Comparison of ENCODE assay signal across 20 mouse cellular contexts in genomic region chr3:107968724-107969395, GRCm38 (mm10). TPM values are rescaled to one million over a fixed set of nuclear protein-coding genes. Genes with fewer than 3 reads are reported as not detected.
DNase-seq lines count a peak whose midpoint lies in the region; ATAC-seq and TF ChIP-seq lines count a peak whose summit lies in the region.
"Had no signal": no experiment of that assay in that cellular context is flagged by ENCODE, and none has a peak within 500 bp of the region (broad histone marks: within the 10 kb centered on the region; RNA-seq: fewer than 3 reads in every experiment).

TSS of gene Gstm3 (minus strand) at chr3:107969283.

- H3K9me3 ChIP-seq in forebrain, embryonic 11.5 days (ENCODE audit: control insufficient read depth, low read length), result no peaks in the 10 kb centered on the region
- H3K9me3 ChIP-seq in forebrain, postnatal 0 days (ENCODE audit: low read length), result no peaks in the 10 kb centered on the region
- no peaks in the 10 kb centered on the region for H3K9me3 ChIP-seq in intestine, postnatal 0 days (ENCODE audit: control insufficient read depth)
- no peaks in the 10 kb centered on the region for H3K9me3 ChIP-seq in liver, postnatal 0 days (ENCODE audit: low read length)
- H3K9me3 ChIP-seq: forebrain, embryonic 13.5 days; G1E; midbrain, embryonic 13.5 days had no signal

- 70% methylated on average over 13 of the region's 13 CpGs for WGBS in forebrain, embryonic 11.5 days
- WGBS in forebrain, postnatal 0 days, result 75% methylated on average over 13 of the region's 13 CpGs
- 26% methylated on average over 13 of the region's 13 CpGs for WGBS in intestine, postnatal 0 days
- 44% methylated on average over 13 of the region's 13 CpGs for WGBS in liver, postnatal 0 days (ENCODE audit: insufficient replicate concordance)

- no peaks in the 10 kb centered on the region for H3K27me3 ChIP-seq in forebrain, embryonic 11.5 days (ENCODE audit: control insufficient read depth, insufficient read depth, low read length)
- H3K27me3 ChIP-seq in forebrain, postnatal 0 days (ENCODE audit: insufficient read depth, low read length), result no peaks in the 10 kb centered on the region
- H3K27me3 ChIP-seq in intestine, postnatal 0 days (replicated peaks; ENCODE audit: control insufficient read depth, insufficient read depth, low read length), result no peaks in the 10 kb centered on the region
- no peaks in the 10 kb centered on the region for H3K27me3 ChIP-seq in liver, postnatal 0 days (ENCODE audit: insufficient read depth, low read length)
- H3K27me3 ChIP-seq: forebrain, embryonic 13.5 days had no signal

- no peaks in the 10 kb centered on the region for H3K36me3 ChIP-seq in forebrain, embryonic 11.5 days (ENCODE audit: control insufficient read depth, insufficient read depth, low read length)
- H3K36me3 ChIP-seq in forebrain, postnatal 0 days (ENCODE audit: insufficient read depth), result no peaks in the 10 kb centered on the region
- no peaks in the 10 kb centered on the region for H3K36me3 ChIP-seq in intestine, postnatal 0 days (ENCODE audit: control insufficient read depth, insufficient read depth)
- no peaks in the 10 kb centered on the region for H3K36me3 ChIP-seq in liver, postnatal 0 days (replicated peaks; ENCODE audit: insufficient read depth, low read length)
- H3K36me3 ChIP-seq: G1E; midbrain, embryonic 13.5 days had no signal

- H3K4me1 ChIP-seq in forebrain, embryonic 11.5 days (replicated peaks; ENCODE audit: control insufficient read depth, insufficient read depth, low read length), result no peaks in the 10 kb centered on the region
- H3K4me1 ChIP-seq in forebrain, postnatal 0 days (ENCODE audit: insufficient read depth), result no peaks in the 10 kb centered on the region
- no peaks in the 10 kb centered on the region for H3K4me1 ChIP-seq in intestine, postnatal 0 days (replicated peaks; ENCODE audit: control insufficient read depth, insufficient read depth, low read length)
- H3K4me1 ChIP-seq in liver, postnatal 0 days (ENCODE audit: insufficient read depth), result peaks cover 25% of the 10 kb centered on the region

- intact Hi-C loops in gastrocnemius, postnatal 14 days (cut with DNase I; ENCODE audit: low total_unique reads), result no loop called here

- H3K4me2 ChIP-seq in forebrain, embryonic 11.5 days (ENCODE audit: low read depth, low read length, severe bottlenecking), result no peak within 1 kb of the TSS
- no peak within 1 kb of the TSS for H3K4me2 ChIP-seq in forebrain, postnatal 0 days (ENCODE audit: low read depth)
- H3K4me2 ChIP-seq in intestine, postnatal 0 days (replicated peaks; ENCODE audit: low read depth), result peak within 1 kb of the TSS; percentile 52
- no peak within 1 kb of the TSS for H3K4me2 ChIP-seq in liver, postnatal 0 days (ENCODE audit: low read depth, low read length)
- H3K4me2 ChIP-seq: forebrain, embryonic 13.5 days; midbrain, embryonic 13.5 days had no signal

- H3K27ac ChIP-seq in forebrain, embryonic 11.5 days (ENCODE audit: low read depth, low read length), result no peak within 1 kb of the TSS
- no peak within 1 kb of the TSS for H3K27ac ChIP-seq in forebrain, postnatal 0 days (ENCODE audit: low read depth, low read length)
- H3K27ac ChIP-seq in intestine, postnatal 0 days (ENCODE audit: low read depth, low read length), result no peak within 1 kb of the TSS
- H3K27ac ChIP-seq in liver, postnatal 0 days (ENCODE audit: low read depth), result no peak within 1 kb of the TSS
- H3K27ac ChIP-seq: forebrain, embryonic 13.5 days; macrophage; midbrain, embryonic 13.5 days had no signal

- 0 out of 2 replicates have a peak, but pooled peaks have one; percentile 30 for ATAC-seq in forebrain, embryonic 11.5 days (replicated peaks; ENCODE audit: low FRiP score)
- no peak for ATAC-seq in forebrain, postnatal 0 days
- peak; percentile 84 for ATAC-seq in intestine, postnatal 0 days
- ATAC-seq in liver, postnatal 0 days, result peak; percentile 75
- ATAC-seq: forebrain, embryonic 13.5 days; hindbrain, embryonic 16.5 days; midbrain, embryonic 13.5 days had no signal

- no peak within 1 kb of the TSS for H3K4me3 ChIP-seq in forebrain, embryonic 11.5 days (ENCODE audit: low read depth, low read length)
- H3K4me3 ChIP-seq in forebrain, postnatal 0 days (ENCODE audit: low read depth, low read length), result no peak within 1 kb of the TSS
- peak within 1 kb of the TSS; percentile 5; the same call in 1 of the 2 replicates for H3K4me3 ChIP-seq in intestine, postnatal 0 days (ENCODE audit: low read depth, low read length)
- no peak within 1 kb of the TSS for H3K4me3 ChIP-seq in liver, postnatal 0 days (ENCODE audit: low read depth, low read length)
- H3K4me3 ChIP-seq: forebrain, embryonic 13.5 days; midbrain, embryonic 13.5 days had no signal

- DNase-seq in forebrain, embryonic 11.5 days (ENCODE audit: low spot score), result no peak
- no peak for DNase-seq in forebrain, postnatal 0 days
- peak; percentile 41 for DNase-seq in ES-CJ7 (ENCODE audit: low read depth, low spot score)
- DNase-seq in liver, postnatal 0 days, result peak; percentile 20
- no peak for DNase-seq in thymus, postnatal 14 days
- DNase-seq in frontal cortex, postnatal 14 days (ENCODE audit: low spot score in 2 of 2), result no peak
- DNase-seq in gastrocnemius, postnatal 14 days, result no peak
- DNase-seq: B cell, adult 2 months; cerebellum, adult 9-10 months; lung, adult 18-20 months; right cerebral cortex, postnatal 14 days had no signal

- TF ChIP-seq CTCF in forebrain, postnatal 0 days (IDR thresholded peaks at IDR 0.05; ENCODE audit: low read depth), result no peak
- TF ChIP-seq CTCF in intestine, postnatal 0 days (IDR thresholded peaks at IDR 0.05; ENCODE audit: low read depth), result no peak
- TF ChIP-seq CTCF in liver, postnatal 0 days (IDR thresholded peaks at IDR 0.05; ENCODE audit: low read depth), result no peak

- H3K9ac ChIP-seq in forebrain, embryonic 11.5 days (ENCODE audit: low read length), result no peak within 1 kb of the TSS
- no peak within 1 kb of the TSS for H3K9ac ChIP-seq in forebrain, postnatal 0 days
- no peak within 1 kb of the TSS for H3K9ac ChIP-seq in intestine, postnatal 0 days (ENCODE audit: low read depth, low read length)
- no peak within 1 kb of the TSS for H3K9ac ChIP-seq in liver, postnatal 0 days (replicated peaks)
- H3K9ac ChIP-seq: forebrain, embryonic 13.5 days; midbrain, embryonic 13.5 days had no signal

- TF ChIP-seq EP300 in liver, postnatal 0 days (IDR thresholded peaks at IDR 0.05; ENCODE audit: low read depth), result no peak

RNA-seq across cellular contexts. Expression of gene Gstm3, which starts in this region (rescaled TPM):
- not detected in 2 replicates for polyA plus RNA-seq in forebrain, embryonic 11.5 days (2014; fragmentation: Nextera tagmentation; extraction: Ambion mirVana)
- not detected in 2 replicates for total RNA-seq in forebrain, postnatal 0 days (2014; rRNA removed)
- not detected in 2 replicates for polyA plus RNA-seq in forebrain, postnatal 0 days (2015; fragmentation: Nextera tagmentation; extraction: Ambion mirVana)
- polyA plus RNA-seq in intestine, postnatal 0 days (2015; fragmentation: Nextera tagmentation; extraction: Ambion mirVana), result 53.9 and 60.7 TPM in 2 replicates
- polyA plus RNA-seq in liver, postnatal 0 days (2015; fragmentation: Nextera tagmentation; extraction: Ambion mirVana), result 1.9 and 2.0 TPM in 2 replicates
- not detected for total RNA-seq in gastrocnemius, postnatal 14 days (2021)
- total RNA-seq: G1E; gastrocnemius, adult 8-10 months; heart, postnatal 25 days; left cerebral cortex, adult 8-10 months had no signal
- polyA plus RNA-seq: G1E; hindbrain, embryonic 16.5 days; macrophage; midbrain, embryonic 13.5 days had no signal

Comparison
In these comparisons a context has a peak if more than half of its experiments do, and no peak if none do; other contexts are left out.
1. RNA of gene Gstm3 (polyA plus RNA-seq): 53.9 to 60.7 TPM in intestine, postnatal 0 days; 1.9 to 2.0 TPM in liver, postnatal 0 days, not detected in forebrain, postnatal 0 days and not detected in forebrain, embryonic 11.5 days; every median in the first group is over 10 times any median in the second.
2. Peak in ATAC-seq in forebrain, embryonic 11.5 days; RNA of the gene not detected or under 1 TPM.
3. DNase-seq: peak in ES-CJ7 (single experiment) and liver, postnatal 0 days (single experiment); none in forebrain, embryonic 11.5 days (single experiment), forebrain, postnatal 0 days (single experiment), thymus, postnatal 14 days (single experiment), frontal cortex, postnatal 14 days (0 of 2) and gastrocnemius, postnatal 14 days (single experiment).